Mouse (Mus musculus) liver, embryonic 13.5 days (tissue): Measurements from ENCODE around the gene Rnase10. TPM values are rescaled to one million over a fixed set of nuclear protein-coding genes. Genes with fewer than 3 reads are reported as not detected.
"Not testable (repeated sequence)": the region's sequence is repeated elsewhere in the genome, so short reads cannot be mapped to it uniquely, and the experiment has no call there.

Experiments used
- ATAC-seq: fragments of 200-750 bp; cut with Nextera tagmentation; 2 replicates; pipeline ENCODE4 v1.8.0; 2017; ENCODE audit warnings: low read depth, mild to moderate bottlenecking, moderate number of reproducible peaks, moderate library complexity
- DNase-seq: peaks from one replicate; pipeline ENCODE4 v3.0.0; 2022
- H3K27ac ChIP-seq: fragments of 300-500 bp; sonication (generic); 2 replicates; pipeline ENCODE4 v1.5.1; 2015; ENCODE audit warnings: moderate library complexity, mild to moderate bottlenecking, inconsistent platforms
- H3K27me3 ChIP-seq: fragments of 300-500 bp; sonication (generic); 2 replicates; pipeline ENCODE4 v1.6.1; 2015; ENCODE audit warnings: mild to moderate bottlenecking, inconsistent platforms
- H3K36me3 ChIP-seq: fragments of 300-500 bp; sonication (generic); 2 replicates; pipeline ENCODE4 v1.6.1; 2015; ENCODE audit warnings: mild to moderate bottlenecking, inconsistent platforms
- H3K4me1 ChIP-seq: fragments of 300-500 bp; sonication (generic); replicated peaks from 2 replicates; pipeline ENCODE4 v1.6.1; 2015; ENCODE audit warnings: inconsistent platforms
- H3K4me2 ChIP-seq: fragments of 300-500 bp; sonication (generic); 2 replicates; pipeline ENCODE4 v1.6.1; 2015; ENCODE audit warnings: inconsistent platforms, mild to moderate bottlenecking, moderate library complexity
- H3K4me3 ChIP-seq: fragments of 300-500 bp; sonication (generic); replicated peaks from 2 replicates; pipeline ENCODE4 v1.5.1; 2015; ENCODE audit warnings: mild to moderate bottlenecking, inconsistent platforms
- H3K9ac ChIP-seq: fragments of 300-500 bp; sonication (generic); 2 replicates; pipeline ENCODE4 v1.6.1; 2015; ENCODE audit warnings: mild to moderate bottlenecking, inconsistent platforms
- H3K9me3 ChIP-seq: fragments of 300-500 bp; sonication (generic); replicated peaks from 2 replicates; pipeline ENCODE4 v1.6.1; 2016; ENCODE audit warnings: inconsistent platforms
- WGBS: fragments of 180-500 bp; shearing (Covaris S2); methylation state at CpG from one replicate; pipeline ENCODE4 v1.1.7; 2015; ENCODE audit not compliant: insufficient replicate concordance; 5-methylcytosine and 5-hydroxymethylcytosine counted together
- polyA plus RNA-seq: library from polyadenylated mRNA; unstranded; fragments of >200 nt; fragmentation: Nextera tagmentation; extraction: Ambion mirVana; gene quantifications from 2 replicates; pipeline ENCODE4 v1.2.1, GENCODE M21; 2015

Gene Rnase10
- polyA plus RNA-seq, 1 experiment from 2014 or later, result not detected

DNA sequence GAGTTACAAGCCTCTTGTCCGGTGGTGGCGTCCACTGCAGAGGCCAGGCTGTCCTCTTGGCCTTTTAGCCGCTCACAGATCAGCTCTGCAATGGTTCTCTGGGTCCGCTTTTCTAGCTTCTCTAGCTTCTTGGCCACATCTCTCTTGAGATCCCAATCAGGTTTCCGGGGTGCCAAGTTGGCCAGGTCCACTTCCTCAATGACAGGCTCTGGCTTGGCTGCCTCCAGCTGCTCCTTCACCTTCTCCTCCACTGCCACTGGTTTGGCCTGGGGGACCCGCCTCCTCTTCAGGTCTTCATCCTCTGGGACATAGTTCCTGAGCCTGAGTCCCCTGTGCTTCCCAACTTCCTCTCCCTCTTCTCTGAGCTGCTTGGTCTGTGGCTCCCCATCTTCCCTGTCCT, 29.1 kb upstream of the Rnase10 start:
- H3K27ac ChIP-seq, ATAC-seq, H3K4me3 ChIP-seq, DNase-seq, H3K4me2 ChIP-seq, H3K9ac ChIP-seq, H3K36me3 ChIP-seq, H3K27me3 ChIP-seq, H3K9me3 ChIP-seq, H3K4me1 ChIP-seq: not testable (repeated sequence)
- WGBS, result 42% methylated on average over 6 of the region's 6 CpGs

DNA sequence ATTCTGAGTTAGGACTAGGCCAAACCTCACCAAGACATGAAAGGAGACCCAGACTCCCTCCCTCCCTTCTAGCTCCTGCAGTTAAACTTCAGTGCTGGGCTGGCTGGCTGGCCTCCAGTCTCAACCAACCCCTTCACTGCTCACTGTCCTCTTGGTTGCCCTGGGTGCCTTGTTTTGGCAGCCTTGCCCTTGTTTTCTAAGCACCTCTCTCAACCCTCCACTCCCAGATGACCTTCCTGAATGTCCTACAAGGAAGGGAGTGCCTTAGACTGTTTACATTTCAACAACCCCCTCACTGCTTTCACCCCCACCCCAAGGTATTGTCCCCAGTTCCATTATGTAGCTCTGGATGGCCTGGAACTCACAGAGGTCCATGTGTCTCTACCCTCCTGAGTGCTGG, 27.9 kb upstream of the Rnase10 start:
- no peak for DNase-seq
- no peaks in the 10 kb centered on the region for H3K27me3 ChIP-seq
- H3K4me3 ChIP-seq, result no peak overlapping the region
- no peak overlapping the region for H3K4me2 ChIP-seq
- no peaks in the 10 kb centered on the region for H3K36me3 ChIP-seq
- no peak overlapping the region for H3K27ac ChIP-seq
- ATAC-seq, result no peak
- no peaks in the 10 kb centered on the region for H3K9me3 ChIP-seq
- H3K4me1 ChIP-seq, result peaks cover 4% of the 10 kb centered on the region; the same call in 1 of the 2 replicates
- H3K9ac ChIP-seq, result no peak overlapping the region

DNA sequence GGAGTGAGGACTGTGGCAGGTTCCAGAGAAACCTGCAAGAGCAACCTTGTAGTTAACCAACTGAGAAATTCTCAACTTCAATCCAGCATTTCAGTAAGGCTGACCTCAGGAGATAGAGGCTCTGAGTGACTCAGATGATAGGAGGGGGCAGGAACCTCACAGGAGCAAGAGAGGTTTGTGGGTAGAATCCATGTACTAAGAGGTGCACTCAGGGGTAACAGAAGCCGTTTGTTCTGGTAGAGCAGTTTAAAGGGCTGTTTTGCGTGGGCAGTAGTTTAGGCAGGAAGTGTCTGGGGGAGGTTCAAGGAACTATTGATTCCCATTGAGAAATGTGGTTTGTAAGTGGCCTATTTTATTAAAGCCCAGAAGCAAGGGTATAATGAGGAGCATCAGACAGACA, 26.3 kb upstream of the Rnase10 start:
- Histone ChIP-seq H3K9ac (no peak overlapping the region), H3K27ac (no peak overlapping the region), H3K9me3 (no peaks in the 10 kb centered on the region), H3K4me1 (peaks cover 4% of the 10 kb centered on the region; the same call in 1 of the 2 replicates), H3K4me2 (no peak overlapping the region), H3K27me3 (no peaks in the 10 kb centered on the region), H3K36me3 (no peaks in the 10 kb centered on the region), H3K4me3 (no peak overlapping the region)
- ATAC-seq (no peak), DNase-seq (no peak)
- 8% methylated on average over 2 of the region's 2 CpGs for WGBS

DNA sequence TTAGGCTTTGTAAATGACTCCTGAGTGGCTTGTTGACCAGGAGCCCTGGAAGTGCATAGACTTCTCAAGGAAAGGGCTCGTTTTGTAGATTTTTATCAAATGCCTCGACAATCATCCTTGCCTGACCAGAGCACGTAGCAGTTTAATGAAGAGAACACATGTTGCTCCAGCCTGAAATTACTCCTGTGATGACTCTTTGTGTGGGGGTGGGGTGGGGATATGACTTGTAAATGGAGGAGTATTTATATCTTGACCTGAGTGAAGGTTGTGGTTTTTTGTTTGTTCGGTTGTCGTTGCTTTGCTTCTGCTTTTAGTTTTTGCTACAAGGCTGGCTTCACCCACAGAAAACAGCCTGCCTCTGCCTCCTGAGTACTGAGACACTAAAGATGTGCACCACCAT, 25.7 kb upstream of the Rnase10 start:
- Histone ChIP-seq H3K4me1 (peaks cover 4% of the 10 kb centered on the region; the same call in 1 of the 2 replicates), H3K9me3 (no peaks in the 10 kb centered on the region), H3K27ac (no peak overlapping the region), H3K9ac (no peak overlapping the region), H3K4me2 (no peak overlapping the region), H3K4me3 (no peak overlapping the region), H3K27me3 (no peaks in the 10 kb centered on the region), H3K36me3 (no peaks in the 10 kb centered on the region)
- DNase-seq (no peak), ATAC-seq (no peak)
- 16% methylated on average over 5 of the region's 5 CpGs for WGBS

DNA sequence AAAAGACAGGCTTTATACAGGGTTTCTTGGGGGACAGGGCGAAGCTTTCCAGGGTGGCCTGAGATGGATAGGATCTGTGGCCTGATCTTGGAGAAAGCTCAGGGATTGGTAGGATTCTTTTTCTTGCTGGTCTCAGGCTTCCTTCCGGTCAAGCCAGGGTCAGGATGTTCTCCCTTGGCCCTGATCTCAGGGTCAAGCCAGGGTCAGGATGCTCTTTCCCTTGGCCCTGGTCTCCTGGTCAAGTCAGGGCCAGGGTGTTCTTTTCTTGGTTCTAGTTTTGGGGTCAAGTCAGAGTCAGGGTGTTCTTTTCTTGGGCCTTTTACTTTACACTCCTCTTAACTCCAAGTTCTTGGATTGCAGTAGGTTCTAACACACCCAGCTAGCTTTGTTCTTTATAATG, 19.9 kb upstream of the Rnase10 start:
- Histone ChIP-seq H3K27me3 (no peaks in the 10 kb centered on the region), H3K4me2 (no peak overlapping the region), H3K9me3 (no peaks in the 10 kb centered on the region), H3K27ac (no peak overlapping the region), H3K4me1 (no peaks in the 10 kb centered on the region), H3K4me3 (no peak overlapping the region), H3K36me3 (no peaks in the 10 kb centered on the region), H3K9ac (no peak overlapping the region)
- ATAC-seq (no peak), DNase-seq (no peak)
- WGBS, result 63% methylated on average over 2 of the region's 2 CpGs

DNA sequence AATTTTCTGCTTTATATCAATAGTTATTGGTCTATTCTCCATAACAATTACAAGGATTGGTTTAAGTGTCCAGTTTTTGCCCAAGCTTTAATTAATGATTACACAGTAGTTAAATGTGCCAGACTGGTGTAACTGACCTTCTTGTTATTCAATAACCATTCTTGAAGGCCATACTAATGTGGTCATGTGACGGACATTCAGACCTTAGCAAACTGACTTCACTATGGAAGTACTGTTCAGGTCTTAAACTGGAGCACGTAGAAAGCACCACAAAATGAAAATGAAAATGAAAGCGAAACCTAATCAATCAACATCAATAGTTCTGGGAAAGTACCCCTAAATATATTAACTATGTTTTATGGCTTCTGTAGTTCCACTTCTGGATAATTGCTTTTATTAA, 16.5 kb upstream of the Rnase10 start:
- DNase-seq (no peak), ATAC-seq (no peak)
- Histone ChIP-seq H3K4me1 (no peaks in the 10 kb centered on the region), H3K27me3 (no peaks in the 10 kb centered on the region), H3K9me3 (no peaks in the 10 kb centered on the region), H3K36me3 (no peaks in the 10 kb centered on the region), H3K27ac (no peak overlapping the region), H3K4me2 (no peak overlapping the region), H3K9ac (no peak overlapping the region), H3K4me3 (no peak overlapping the region)
- WGBS, result 61% methylated on average over 3 of the region's 3 CpGs

DNA sequence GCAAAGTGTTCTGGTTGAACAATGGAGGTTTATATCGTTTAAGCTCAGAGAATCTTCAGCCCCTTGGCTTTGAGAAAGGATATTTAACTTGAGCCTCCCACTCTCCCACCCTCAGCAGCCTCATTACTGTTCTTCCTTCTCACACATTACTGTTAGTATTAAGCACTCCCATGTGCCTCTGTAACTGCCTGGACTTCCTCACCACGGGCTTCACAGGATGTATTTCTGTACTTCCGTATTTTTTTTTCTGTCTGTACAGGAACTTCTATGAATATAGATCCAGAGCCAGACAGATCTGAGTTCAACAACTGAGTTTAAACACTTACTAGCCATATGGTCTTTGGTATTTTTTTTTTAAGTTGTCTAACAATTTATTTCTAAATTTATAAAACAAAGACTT, 10.5 kb upstream of the Rnase10 start:
- no peak overlapping the region for H3K27ac ChIP-seq
- no peak overlapping the region for H3K4me2 ChIP-seq
- no peak overlapping the region for H3K9ac ChIP-seq
- DNase-seq (no peak), ATAC-seq (no peak)
- peaks cover 4% of the 10 kb centered on the region for H3K4me1 ChIP-seq
- 13% methylated on average over 3 of the region's 3 CpGs for WGBS
- no peaks in the 10 kb centered on the region for H3K36me3 ChIP-seq
- H3K9me3 ChIP-seq, result no peaks in the 10 kb centered on the region
- H3K27me3 ChIP-seq, result no peaks in the 10 kb centered on the region
- H3K4me3 ChIP-seq, result no peak overlapping the region

DNA sequence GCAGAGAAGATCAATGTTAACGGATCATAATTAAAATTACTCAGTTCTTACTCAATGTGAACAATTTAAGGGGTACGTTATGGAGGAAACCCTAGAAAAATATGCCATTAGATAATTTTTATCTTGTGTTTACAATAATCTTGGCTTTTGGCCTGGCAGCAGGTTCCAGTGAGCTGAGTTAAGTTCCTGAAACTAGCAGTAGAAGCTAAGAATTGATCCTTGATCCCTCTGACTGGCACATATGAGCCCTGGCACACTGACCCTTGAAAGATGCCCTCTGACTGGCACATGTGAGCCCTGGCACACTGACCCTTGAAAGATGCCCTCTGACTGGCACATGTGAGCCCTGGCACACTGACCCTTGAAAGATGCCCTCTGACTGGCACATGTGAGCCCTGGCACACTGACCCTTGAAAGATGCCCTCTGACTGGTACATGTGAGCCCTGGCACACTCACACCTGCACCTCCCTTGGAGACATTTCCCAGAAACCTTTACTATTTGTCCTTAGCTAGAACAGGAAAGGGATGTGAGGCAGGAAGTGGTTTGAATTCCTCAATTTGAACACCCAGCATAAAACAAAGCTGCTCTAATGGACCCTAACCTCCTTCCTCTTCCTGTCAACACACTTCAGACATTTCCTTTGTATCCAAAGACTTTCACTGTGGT, 9.4 kb upstream of the Rnase10 start:
- DNase-seq (no peak), ATAC-seq (no peak)
- no peak overlapping the region for H3K9ac ChIP-seq
- no peaks in the 10 kb centered on the region for H3K27me3 ChIP-seq
- no peaks in the 10 kb centered on the region for H3K9me3 ChIP-seq
- H3K36me3 ChIP-seq, result no peaks in the 10 kb centered on the region
- H3K4me1 ChIP-seq, result peaks cover 4% of the 10 kb centered on the region
- H3K27ac ChIP-seq, result no peak overlapping the region
- WGBS, result 60% methylated on average over 2 of the region's 2 CpGs
- no peak overlapping the region for H3K4me3 ChIP-seq
- no peak overlapping the region for H3K4me2 ChIP-seq

DNA sequence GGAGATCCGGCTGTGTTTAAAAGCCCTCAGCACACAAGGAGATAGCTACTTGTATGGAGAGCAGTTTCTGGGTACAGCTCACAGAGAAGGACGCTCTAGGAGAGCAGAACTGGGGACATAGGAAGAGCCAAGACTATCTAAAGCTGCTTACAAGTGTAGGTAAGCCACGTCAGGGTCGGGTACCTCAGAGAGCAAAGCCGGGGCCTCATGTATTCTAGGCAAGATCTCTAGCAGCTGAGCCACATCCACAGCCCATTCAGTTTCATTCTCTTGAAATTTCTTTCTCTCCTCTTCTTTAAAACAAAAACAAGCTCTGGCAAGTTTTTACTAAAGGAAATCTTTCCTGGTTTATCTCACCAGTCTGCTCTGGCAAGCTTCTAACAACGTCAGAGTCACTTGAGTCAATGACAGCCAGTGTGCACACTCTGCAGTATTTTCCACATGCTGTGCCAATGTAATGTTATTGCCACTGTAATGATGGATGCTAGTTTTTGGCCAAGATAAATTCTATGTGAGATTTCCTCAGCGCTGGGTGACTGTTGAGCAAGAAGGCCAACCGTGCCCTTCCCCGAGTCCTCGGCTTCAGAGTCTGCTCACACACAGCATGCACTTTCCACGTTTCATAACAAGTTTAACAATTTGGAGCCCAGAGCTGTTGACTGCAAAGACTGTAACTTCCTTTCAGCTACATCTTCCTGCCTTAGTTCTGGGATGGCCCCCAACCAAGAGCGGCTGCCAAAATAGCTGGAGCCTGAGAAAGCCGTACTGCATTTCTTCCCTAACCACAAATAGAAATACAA, 563 bp downstream of the Rnase10 start:
- no peak for DNase-seq
- H3K4me3 ChIP-seq, result no peak overlapping the region
- H3K4me2 ChIP-seq, result no peak overlapping the region
- no peaks in the 10 kb centered on the region for H3K36me3 ChIP-seq
- peak overlapping the region; percentile 29 for H3K27ac ChIP-seq
- peaks cover 5% of the 10 kb centered on the region; the same call in 1 of the 2 replicates for H3K4me1 ChIP-seq
- no peak for ATAC-seq
- no peak overlapping the region for H3K9ac ChIP-seq
- H3K9me3 ChIP-seq, result no peaks in the 10 kb centered on the region
- 60% methylated on average over 13 of the region's 13 CpGs for WGBS
- H3K27me3 ChIP-seq, result no peaks in the 10 kb centered on the region

DNA sequence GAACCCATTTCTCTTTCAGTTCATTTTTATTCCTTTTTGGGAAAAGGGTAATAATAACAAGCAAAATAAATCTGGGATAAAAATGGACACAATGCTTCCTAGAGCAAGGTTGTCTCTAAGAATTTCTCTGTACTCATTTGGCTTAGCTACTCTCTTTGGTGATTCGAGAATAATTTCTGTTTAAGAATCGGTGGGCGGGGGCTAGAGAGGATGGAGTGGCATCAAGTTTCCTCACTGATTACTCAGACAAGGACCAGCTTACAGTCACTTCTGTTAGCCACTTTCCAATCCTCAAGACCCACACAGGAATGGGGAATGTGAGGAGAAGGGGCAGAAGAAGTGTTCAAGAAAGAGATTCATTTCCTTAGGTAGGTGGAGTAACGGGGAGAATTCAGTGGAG, 1.2 kb downstream of the Rnase10 start:
- Histone ChIP-seq H3K4me1 (peaks cover 5% of the 10 kb centered on the region; the same call in 1 of the 2 replicates), H3K4me3 (no peak overlapping the region), H3K9me3 (no peaks in the 10 kb centered on the region), H3K36me3 (no peaks in the 10 kb centered on the region), H3K27ac (no peak overlapping the region), H3K4me2 (no peak overlapping the region), H3K27me3 (no peaks in the 10 kb centered on the region), H3K9ac (no peak overlapping the region)
- ATAC-seq, result no peak
- WGBS, result 60% methylated on average over 4 of the region's 4 CpGs
- DNase-seq, result no peak

DNA sequence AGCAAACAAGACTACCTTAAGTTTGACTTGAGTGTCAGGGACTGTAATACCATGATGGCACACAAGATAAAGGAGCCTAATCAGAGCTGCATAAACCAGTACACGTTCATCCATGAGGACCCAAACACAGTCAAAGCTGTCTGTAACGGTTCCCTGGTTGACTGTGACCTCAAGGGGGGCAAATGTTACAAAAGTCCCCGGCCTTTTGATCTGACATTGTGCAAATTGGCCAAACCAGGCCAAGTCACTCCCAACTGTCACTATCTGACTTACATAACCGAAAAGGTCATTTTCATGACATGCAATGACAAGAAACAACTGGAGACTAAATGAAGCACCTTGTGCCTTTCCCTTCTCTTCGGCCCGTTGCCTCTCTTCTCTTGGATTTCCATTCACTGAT, 2.0 kb downstream of the Rnase10 start:
- 65% methylated on average over 6 of the region's 6 CpGs for WGBS
- DNase-seq, result no peak

DNA sequence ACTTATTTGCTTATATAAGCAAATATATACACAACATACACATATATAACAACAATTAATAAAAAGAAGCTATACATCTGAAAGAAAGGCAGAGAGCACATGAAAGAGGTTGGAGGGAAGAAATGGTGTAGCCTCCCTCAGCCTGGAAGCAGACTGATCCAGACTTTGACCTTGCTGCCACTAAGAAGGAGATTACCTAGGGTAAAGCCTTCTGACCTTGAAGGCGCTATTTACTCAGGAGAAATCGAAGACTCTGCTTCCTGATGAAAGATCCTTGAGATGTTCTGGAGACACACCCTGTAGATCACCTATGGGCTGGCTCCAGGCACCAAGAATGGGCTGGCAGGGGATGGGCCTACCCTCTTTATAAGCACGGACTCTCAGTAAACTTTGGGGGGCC, 7.2 kb downstream of the Rnase10 start:
- H3K27me3 ChIP-seq, H3K4me2 ChIP-seq, ATAC-seq, DNase-seq, H3K27ac ChIP-seq, H3K9me3 ChIP-seq, H3K9ac ChIP-seq, H3K4me3 ChIP-seq, H3K36me3 ChIP-seq, H3K4me1 ChIP-seq: not testable (repeated sequence)
- WGBS, result 63% methylated on average over 3 of the region's 3 CpGs

More for the DNA sequence above, 2.0 kb downstream of the Rnase10 start:
- Histone ChIP-seq H3K9me3 (no peaks in the 10 kb centered on the region), H3K4me3 (no peak overlapping the region), H3K27me3 (no peaks in the 10 kb centered on the region), H3K27ac (no peak overlapping the region), H3K4me2 (no peak overlapping the region), H3K36me3 (no peaks in the 10 kb centered on the region), H3K9ac (no peak overlapping the region), H3K4me1 (peaks cover 5% of the 10 kb centered on the region; the same call in 1 of the 2 replicates)
- ATAC-seq, result no peak
